Mouse (Mus musculus): ENCODE results near the gene Klf13.

- peak; percentile 29; the same call in 1 of the 2 replicates for TF ChIP-seq CTCF (IDR thresholded peaks at IDR 0.05; ENCODE audit: insufficient read depth, low read length)
- no peak for TF ChIP-seq POLR2A (IDR thresholded peaks at IDR 0.05; ENCODE audit: borderline replicate concordance, extremely low read depth, low read depth, low read length)
Measured at GRCm38 (mm10) chr7:63910912-63911311, 27.8 kb downstream of the Klf13 start.

Data from lung, adult 2 months (tissue).